Mouse (Mus musculus) cerebellum, postnatal 10 days (tissue): ENCODE results near the gene Smpx.

ENCODE experiments used
- DNase-seq, 2 experiments: peaks; one replicate each; pipeline ENCODE4 v3.0.0; 2021; ENCODE audit warnings: mixed read lengths in 2 of 2

Gene Smpx

DNA sequence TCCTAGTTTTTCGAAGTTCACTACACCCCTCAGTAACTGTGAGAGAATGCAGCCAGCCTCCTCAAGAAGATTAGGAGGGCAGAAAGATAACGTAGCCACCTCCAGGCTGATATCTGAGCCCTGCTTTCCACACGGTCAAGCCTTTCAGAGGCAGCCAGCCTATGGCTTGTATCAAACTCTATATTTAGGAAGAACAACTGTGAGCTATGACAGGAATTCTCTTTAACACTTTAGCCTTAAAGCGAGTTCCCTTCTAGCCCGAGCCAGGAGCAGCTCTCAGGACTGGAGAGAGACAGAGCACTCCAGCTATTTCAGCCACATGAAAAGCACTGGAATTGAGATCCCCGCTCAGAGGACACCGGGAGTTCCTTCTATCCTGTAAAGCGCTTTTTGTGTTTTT is at the start of gene Smpx:
Smpx (plus strand) TSS at position 49 of the 400 bp plus-strand sequence.
- DNase-seq = no peak

DNA sequence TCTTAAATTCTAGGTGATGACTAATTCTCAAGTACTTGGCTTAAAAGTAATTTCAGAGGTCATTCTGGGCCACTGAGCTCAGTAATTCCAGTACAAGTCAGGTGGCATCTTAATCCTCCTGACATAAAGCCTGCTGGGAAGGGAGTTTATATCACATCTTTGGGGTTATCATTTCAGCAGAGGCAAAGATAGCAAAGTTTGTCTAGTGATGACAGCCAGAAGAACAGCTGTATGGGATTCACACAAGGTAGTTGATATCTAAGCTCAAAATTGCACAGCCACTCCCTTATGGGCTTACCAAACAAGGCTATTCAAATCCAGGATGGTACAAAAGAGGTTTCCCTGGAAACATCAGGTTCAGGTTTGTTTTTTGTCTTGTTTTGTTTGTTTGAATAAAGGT is 43.7 kb upstream of the Smpx start:
- DNase-seq = no peak

DNA sequence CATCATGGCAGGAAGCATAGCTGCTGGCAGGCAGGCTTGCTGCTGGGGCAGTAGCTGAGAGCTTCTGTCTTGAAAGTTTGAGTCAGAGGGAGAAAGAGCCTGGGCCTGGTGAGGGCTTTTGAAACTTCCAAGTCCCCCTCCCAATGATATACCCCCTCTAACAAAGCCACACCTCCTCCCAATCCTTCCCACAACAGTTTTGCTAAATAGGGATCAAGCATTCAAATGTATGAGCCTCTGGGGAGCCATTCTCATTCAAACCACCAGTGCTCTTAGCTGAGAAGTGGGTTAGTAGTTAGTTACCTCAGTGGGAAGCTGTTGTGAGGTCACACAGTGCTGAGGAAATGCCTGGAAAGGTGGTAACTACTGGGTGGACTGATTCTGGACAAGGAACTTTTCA is 41.4 kb upstream of the Smpx start:
- DNase-seq = no peak

DNA sequence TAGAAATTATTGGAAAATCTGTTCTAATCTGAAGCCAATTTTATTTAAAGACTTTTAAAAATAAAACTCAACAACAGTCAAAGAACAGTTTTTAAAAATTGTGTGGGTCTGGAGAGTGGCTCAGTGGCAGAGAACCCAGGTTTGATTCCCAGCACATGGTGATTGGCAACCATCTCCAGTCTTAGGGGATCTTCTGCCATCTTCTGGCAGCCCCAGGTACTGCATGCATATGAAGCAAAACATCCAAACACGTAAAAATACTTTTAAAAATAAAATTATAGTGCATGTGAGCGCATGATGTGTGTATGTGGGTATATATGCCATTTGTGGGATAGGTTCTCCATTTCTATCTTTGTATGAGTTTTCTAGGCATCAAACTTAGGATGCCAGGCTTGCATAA is 26.9 kb upstream of the Smpx start:
- DNase-seq = no peak

DNA sequence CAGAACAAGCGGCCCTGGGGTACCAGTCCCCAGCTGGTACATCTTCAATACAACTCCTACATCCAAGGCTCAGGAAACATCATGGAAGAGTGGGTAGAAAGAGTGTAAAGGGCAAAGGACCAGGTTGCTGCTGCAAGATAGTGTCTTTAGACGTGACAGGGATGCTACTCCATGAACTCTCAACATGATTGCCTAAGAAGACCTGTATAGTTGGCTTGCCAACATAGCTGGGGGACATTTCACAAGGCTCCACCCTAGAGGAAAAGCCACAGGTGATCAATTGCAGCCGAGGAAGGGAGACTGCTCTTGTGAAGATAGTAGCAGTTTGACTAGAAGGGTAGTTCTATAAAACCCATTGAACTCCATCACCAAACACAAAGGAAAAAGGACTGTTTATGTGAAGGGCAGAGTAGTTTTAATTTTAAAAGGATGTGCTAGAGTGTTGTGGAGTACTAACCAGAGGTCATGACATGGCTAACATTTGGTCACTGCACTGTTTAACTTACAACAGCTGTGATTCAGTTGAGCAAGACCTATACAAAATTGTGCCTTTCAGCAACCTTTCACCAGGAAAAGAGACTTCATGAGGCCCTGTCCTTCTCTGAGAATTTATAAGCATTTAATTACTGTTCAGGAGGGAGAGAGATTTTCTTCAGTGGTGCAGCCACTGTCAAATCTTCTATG is 23.9 kb upstream of the Smpx start:
- DNase-seq = no peak

DNA sequence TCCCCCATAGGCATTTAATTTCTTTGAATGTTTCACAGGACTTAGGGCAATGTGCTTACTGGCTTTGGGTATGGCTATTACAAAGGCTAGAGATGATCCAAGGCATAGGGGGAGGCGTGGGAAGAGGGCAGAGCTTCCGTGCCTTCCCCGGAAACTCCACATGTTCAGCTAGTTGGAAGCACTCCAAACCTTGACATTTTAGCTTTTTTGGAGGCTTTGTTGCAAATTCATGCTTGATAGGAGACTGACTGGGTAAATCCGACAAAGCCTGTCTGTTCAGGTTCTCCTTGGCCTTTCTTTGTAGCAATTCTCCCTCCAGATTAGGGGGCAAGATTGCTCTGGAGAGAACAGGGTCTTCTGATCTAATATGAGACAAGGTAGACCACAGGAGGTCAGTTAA is 7.5 kb upstream of the Smpx start:
- DNase-seq = no peak

DNA sequence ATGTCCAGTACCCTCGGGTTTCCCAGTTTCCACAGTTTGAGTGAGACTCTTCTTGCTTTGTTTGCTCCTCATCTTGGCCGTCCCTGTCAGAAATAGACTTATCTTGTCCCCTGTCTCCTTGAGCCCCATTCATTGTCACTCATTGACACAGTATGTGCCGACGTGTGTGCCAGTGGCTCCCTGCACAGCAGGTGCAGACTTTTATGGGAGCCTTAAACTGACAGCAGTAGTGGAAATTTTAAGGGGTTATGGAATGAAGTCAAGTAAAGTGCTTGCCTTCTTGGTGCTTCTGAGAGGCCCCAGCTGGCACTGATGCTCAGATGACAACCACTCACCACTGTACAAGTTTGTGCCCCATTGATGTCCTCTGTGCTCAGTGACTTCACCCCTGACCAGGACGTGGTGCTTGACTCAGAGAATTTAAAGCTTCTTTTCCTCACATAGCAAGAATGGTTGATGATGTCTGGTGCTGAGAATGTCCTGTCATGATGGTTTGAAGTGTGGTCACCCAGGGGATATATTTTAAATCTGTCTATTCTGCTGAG is 1.0 kb upstream of the Smpx start:
- DNase-seq = no peak

DNA sequence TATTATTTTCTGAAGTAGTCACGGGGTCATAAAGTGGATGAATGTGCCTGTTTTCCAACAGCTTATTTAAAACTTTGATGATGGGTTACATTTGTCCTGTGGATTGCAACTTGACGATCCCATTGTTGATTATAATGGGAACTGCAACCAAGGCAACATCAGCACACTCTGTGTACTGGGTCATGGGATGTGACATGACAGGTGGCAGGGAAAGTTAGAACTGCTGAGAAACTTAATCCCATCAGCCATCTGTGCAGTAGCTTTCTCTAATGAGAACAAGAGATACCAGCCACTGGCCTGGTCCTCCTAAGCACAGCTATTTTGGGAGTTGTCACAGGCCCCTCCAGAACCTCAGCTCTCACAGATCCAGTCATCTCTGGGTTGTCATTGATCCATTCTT is 8.5 kb downstream of the Smpx start:
- DNase-seq = no peak

DNA sequence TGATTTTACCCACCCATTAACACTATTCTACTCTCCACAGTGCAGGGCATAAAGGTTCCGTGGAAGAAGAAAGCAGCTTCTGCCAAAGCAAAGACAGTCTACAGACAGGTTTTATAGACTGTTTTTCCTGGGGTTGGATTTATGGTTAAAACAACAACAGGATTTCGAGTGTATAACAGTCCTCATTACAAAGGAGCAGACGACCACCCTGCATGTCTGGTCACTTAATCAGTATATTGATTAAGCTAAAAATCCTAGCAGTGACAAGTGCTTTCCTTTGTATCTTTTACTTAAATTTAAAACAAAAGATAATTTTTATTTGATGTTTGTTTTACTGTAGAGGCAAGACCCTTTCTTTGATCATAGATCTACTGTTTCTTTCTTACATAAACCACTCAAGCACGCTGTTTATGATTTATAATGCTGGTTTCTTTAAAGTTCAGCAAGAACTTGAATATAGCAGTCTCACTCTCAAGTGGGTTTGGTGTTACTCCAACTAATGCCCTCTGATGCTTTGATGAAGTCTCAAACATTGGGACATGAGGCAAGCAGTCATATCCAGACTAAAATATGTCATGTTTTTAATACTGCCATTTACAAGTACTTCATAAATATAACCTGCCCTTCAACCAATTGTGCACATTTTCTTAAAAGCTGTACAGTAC is 10.0 kb downstream of the Smpx start:
- DNase-seq = no peak

DNA sequence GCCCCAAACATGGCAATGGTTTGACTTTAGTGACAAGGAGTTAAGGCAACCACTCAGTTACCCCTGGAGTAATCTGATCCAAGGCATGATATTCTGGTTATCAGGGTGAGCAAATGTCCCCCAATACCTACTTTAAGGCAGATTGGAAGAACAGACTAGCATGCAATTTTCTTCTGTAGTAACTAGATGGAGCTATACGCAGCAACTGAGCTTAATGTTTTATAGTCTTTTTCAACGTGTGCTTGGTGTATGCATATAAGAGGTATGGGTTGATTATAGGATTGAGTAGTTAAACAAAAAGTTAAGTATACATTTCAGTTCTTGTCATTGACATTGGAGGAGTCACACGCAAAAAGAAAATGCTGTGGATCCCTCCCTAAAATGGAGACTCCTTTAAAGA is 21.2 kb downstream of the Smpx start:
- no peak for DNase-seq

DNA sequence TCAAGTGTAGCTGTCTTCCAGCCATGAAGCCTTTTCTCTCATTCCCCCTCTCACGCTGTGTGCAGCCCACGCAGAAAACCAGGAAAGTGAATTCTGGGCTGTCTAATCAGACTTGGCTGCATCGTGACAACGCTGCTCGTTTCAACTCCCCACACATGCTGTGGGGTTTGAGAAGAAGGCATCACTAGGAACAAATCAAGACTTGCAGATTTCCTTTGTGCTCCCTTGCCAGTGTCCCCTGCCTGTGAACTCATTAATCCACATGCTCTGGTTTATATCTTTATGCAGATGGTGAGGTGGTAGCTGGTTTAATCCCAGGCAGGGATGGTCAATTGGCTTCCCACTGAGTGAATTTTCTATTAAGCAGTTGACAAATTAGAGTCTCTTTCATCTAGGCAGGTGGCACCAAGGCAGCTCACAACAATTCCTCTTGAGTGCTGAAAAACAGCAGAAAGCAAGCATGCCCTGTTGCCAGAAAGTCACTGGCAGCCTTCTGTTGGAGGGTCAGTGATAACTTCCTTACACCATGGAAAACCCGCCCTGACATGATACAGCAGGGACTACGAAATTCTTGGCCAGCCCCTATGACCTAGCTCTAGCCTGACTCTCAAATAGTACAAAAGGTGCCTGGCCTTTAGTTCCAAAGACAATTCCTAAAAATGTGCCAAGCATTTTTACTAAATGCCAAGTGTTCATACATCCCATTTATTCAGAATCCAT is 32.1 kb downstream of the Smpx start:
- DNase-seq = peak; percentile 35 to 51

DNA sequence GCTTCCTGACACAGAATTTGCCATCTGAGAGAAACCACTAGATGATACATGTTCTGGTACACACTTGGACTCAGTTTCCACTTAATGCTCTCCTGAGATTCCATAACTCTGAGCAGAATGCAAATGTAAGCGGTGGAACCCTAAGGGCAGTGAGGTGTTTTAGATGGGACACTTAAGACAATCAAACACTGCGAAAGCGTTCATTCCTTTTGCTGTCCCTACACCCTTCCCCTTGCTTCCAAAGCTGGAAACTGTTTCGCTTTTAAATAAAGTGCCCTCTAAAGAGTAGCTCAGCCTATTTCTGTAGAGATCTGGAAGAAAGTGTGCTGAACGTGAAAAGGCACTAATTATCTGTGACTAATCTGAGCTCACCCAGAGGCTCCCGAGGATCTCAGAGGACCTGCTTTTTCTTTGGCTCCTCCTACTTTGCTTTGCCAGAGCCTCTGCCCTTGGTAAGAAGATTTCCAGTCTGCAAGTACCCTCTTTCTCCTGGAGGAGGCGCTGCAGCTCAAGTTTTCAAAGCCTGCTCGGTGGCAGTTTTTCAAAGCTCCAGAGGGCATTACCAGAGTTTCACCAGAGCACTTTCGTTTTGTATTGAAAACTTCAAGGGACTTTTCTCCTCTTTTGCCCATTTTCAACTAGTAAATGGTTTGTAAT is 33.1 kb downstream of the Smpx start:
- peak; percentile 82 to 86 for DNase-seq

DNA sequence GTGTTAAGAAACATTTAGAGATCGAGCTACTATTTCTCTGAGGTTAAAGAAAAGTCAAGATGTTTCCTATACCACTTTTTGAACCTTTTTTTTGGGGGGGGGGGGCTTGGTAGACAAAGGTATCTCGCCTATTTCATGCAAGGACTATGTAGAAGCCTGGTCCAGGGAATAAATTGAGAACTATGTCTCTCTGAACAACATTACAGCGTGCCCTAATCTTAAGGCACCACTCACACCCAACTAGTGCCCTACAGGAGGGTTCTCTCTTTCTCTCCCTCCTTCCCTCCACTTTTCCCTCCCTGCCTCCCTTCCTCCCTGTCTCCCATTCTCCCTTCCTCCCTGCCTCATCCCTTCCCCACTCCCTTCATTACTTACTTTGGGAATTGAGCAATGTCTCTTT is 33.6 kb downstream of the Smpx start:
- DNase-seq = no peak

DNA sequence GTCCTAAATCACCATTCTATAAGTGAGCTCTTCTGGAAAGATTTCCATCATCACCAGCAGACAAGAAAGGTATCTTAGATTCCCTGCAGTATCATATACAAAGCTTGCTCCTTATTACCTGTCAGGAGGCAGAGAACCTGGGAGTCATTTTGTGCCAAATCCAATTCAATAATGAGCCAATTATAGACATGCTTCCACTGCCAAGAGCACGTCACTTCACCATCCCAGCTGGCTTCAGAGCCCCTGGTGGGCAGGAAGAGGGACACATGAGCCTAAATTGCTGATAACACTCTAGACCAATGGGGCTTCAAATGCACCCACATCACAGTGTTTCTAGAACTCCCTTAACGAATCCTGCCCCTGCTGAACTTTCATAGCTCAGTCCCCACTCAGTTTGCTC is 35.1 kb downstream of the Smpx start:
- DNase-seq = peak; percentile 12 to 44

DNA sequence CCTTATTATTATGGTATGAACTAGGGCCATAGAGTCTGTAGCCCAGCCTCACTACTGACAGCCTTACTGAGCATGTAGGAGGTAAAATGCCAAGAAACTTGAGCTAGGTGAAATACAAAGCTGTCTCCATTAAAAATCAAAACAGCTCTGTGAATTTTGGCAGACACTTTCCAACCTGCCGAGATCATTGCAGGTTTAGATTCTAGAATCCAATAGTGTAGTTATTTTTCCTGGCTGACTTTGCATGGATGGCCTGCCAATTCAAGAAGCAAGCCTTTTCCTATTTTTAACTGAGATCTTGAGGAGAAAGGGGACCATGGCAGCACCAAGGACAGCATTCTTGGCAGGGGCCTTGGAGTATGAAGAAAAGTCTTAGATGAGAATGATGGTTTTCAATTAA is 35.6 kb downstream of the Smpx start:
- DNase-seq = peak; percentile 14 to 25

DNA sequence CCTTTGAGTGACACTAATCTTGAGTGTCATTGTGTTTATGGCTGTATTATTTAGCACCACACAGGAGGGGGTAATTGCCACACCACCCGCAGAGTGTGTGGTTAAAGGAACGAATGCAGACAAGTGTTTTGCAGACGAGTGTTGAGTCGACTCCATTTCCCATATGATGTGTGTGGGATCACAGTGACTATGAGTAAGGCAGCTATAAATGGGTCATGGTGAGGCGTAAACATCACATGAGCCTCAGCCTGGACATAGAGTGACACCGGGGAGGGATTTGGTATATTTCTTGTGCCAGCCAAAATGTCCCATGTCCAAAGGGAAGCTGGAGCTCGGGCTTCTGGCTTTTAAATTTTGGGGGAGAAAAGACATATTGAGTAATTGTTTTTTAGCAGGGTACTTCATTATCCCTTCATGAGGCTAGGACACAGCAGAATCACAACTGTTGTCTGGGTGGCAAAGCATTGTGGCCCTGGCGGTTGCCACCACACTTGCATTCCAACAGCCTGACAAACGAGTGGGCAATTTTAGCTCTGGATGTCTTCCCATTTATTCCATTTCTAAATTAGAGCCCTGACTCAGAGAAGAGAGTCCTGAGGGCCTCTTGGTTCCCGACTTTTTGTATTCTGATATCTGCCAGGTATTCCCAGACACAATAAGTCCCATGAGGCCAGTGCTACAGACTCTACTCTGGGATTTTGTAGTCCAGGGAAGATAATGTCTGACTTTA is 49.3 kb downstream of the Smpx start:
- no peak for DNase-seq

DNA sequence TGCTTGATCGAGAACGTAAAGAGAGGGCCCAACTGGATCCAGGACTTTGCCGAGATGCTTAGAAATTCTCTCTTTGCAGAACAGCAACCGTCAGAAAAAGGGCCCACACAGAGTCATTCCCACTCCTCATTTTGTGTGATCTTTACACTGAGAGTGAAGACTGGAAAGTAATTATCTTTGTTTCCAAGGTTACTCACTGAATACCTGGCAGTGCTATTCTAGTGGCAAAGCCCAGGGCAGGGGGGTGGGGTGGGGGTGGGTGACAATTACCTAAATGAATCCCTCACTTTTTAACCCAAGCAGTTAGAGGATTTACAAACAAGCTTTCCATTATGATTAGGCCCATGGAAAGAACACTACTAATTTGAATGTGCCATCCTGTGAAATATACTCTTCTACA is 55.8 kb downstream of the Smpx start:
- DNase-seq = no peak

DNA sequence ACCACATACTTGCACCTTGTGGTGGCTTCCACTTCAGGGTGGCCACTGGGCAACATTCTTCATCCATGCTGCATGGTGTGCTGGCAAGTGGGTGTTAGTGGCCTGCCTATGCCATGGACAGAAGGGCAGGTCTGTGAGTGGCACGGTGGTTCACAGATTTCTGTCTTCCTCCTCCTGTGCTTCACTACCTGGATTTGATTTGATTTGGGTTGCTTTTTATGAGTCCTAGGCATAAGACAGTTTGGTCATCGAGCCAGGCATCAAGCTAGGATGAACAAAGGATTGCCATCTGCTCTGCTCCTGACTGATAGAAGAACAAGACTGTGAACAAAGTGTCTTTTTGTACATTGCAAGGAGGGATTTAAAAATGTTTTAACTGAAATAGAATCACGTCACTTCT is 63.8 kb downstream of the Smpx start:
- peak in 1 of 2 experiments; percentile 8 for DNase-seq

DNA sequence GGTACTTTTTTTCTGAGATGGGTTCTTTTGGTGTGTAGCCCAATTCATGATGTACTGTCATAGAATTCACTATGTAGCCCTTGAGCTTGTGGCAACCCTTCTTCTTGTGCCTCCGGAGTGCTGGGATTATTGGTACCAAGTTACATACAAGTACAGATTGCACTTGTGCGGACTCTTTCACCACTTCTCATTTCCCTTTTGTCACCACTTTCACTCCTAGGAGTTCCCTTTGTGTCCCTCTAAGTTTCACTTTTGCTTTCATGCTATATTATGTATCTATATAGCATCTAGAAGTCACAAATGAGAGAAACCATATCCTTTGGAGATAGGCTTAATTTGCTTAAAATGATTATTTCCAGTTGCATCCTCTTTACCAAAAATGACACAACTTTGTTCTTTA is 103.0 kb downstream of the Smpx start:
- no peak for DNase-seq
